Mouse (Mus musculus) liver, embryonic 14.5 days (tissue): ENCODE measurements around the gene Sapcd2.
A peak's percentile ranks its signal among the peaks of the same experiment; 100 is the strongest.

Source experiments
- CTCF ChIP-seq: IDR thresholded peaks from 2 replicates; pipeline ENCODE4 v1.5.1; 2016; ENCODE audit warnings: antibody characterized with exemption, low read depth, control low read depth
- EP300 ChIP-seq: IDR thresholded peaks from 2 replicates; pipeline ENCODE4 v1.6.1; 2016; ENCODE audit warnings: antibody characterized with exemption, low read depth

DNA sequence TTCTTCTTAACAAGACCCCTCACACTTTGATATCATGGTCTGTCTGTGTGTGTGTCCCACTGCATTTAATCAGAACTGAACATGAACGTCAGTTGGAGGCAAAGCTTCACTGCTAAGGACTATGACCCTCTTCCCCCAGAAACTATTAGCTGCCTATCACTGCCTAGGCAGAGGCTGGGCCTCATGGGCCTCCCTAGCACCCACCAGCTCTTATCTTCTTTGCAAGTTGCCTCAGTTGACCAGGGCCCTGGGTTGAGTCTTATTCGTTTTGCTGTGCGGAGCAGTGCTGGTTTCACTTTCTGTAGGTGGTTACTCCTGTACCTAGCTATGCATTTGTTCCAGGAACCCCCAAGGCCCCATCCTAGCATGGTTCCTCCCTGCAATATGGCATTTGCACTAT is 2.1 kb upstream of the Sapcd2 start:
- TF ChIP-seq CTCF (no peak), EP300 (peak; percentile 27; the same call in 1 of the 2 replicates)
